Mouse (Mus musculus): Measurements from ENCODE around the gene 1700030J22Rik.

GRCm38 (mm10) chr8:116975066-116975465, 3.7 kb downstream of the 1700030J22Rik start:
- TF ChIP-seq CTCF (IDR thresholded peaks at IDR 0.05; ENCODE audit: low read depth, low read length): no peak
- no peak for TF ChIP-seq POLR2A (IDR thresholded peaks at IDR 0.05; ENCODE audit: insufficient read depth, low read length)
- TF ChIP-seq EP300 (IDR thresholded peaks at IDR 0.05; ENCODE audit: insufficient read depth, low read depth, low read length): peak; percentile 74; the same call in 1 of the 2 replicates

Data from ES-Bruce4 (cell line).